Comparison of ENCODE assay signal across 11 mouse cellular contexts in the genomic region with DNA sequence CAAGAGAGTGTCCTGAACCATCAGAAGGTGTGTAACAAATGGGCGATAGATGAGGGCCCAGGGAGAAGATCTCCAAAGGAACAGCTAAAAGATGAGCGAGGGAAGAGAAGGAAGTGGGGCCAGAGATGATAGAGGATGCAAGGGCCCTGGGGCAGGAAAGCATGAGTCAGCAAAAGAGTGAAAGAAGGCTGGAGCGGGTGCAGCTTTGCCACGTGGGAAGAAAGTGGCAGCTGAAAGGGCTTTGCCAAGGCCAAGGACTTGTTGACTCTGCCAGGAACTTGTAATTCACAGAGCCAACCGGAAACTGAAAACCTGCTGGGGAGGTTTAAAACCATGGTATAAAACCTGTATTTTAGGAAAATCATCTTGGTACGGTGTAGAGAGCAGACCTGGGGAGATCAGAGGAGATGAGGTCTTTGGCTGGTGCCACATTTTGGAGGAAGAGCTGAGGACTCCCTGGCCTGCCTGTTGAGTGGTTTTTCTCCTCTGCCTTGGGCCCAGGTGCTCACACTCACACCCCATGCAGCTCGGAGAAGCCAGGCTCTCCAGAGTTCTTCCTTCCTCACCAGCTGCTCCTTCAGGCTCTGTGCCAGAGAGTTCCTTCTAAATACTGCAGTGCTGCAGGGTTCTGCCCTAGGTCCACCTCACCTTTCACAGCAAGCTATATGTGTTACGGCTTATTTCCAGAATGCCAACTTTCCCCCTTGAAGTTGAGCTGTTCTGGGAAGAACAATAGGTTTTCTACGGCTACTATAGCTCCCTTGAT. TPM values are rescaled to one million over a fixed set of nuclear protein-coding genes. Genes with fewer than 3 reads are reported as not detected.
DNase-seq lines count a peak whose midpoint lies in the region; ATAC-seq lines count a peak whose summit lies in the region.
"Had no signal": no experiment of that assay in that cellular context is flagged by ENCODE, and none has a peak within 500 bp of the region (broad histone marks: within the 10 kb centered on the region; RNA-seq: fewer than 3 reads in every experiment).

No protein-coding gene starts in this region.

- no peak overlapping the region for H3K4me3 ChIP-seq in hindbrain, embryonic 16.5 days (ENCODE audit: low read length)
- no peak overlapping the region for H3K4me3 ChIP-seq in hindbrain, embryonic 14.5 days (replicated peaks; ENCODE audit: low read length)
- H3K4me3 ChIP-seq in limb, embryonic 15.5 days, result no peak overlapping the region
- H3K4me3 ChIP-seq: hindbrain, embryonic 15.5 days; midbrain, embryonic 15.5 days had no signal

- no peak for DNase-seq in hindbrain, embryonic 14.5 days (ENCODE audit: low spot score)
- DNase-seq in adrenal gland, postnatal 10 days, result peak; percentile 66
- peak; percentile 61 for DNase-seq in cerebellum, adult 8-10 months
- DNase-seq in frontal cortex, postnatal 14 days (ENCODE audit: low spot score in 2 of 2), result no peak
- DNase-seq in urinary bladder, postnatal 36 days (ENCODE audit: low spot score in 2 of 2), result no peak
- DNase-seq: gastrocnemius, postnatal 14 days; lung, adult 2 months had no signal

- no peaks in the 10 kb centered on the region for H3K9me3 ChIP-seq in hindbrain, embryonic 16.5 days (ENCODE audit: control insufficient read depth, low read length)
- H3K9me3 ChIP-seq in hindbrain, embryonic 14.5 days (ENCODE audit: control insufficient read depth, low read length), result no peaks in the 10 kb centered on the region
- H3K9me3 ChIP-seq in limb, embryonic 15.5 days, result no peaks in the 10 kb centered on the region
- H3K9me3 ChIP-seq: hindbrain, embryonic 15.5 days; midbrain, embryonic 15.5 days had no signal

- no peaks in the 10 kb centered on the region for H3K36me3 ChIP-seq in hindbrain, embryonic 16.5 days (ENCODE audit: control insufficient read depth, insufficient read depth, low read length)
- H3K36me3 ChIP-seq in hindbrain, embryonic 14.5 days (replicated peaks; ENCODE audit: control insufficient read depth, insufficient read depth), result no peaks in the 10 kb centered on the region; the same call in 1 of the 2 replicates
- peaks cover 88% of the 10 kb centered on the region for H3K36me3 ChIP-seq in limb, embryonic 15.5 days
- H3K36me3 ChIP-seq: hindbrain, embryonic 15.5 days; midbrain, embryonic 15.5 days had no signal

- no peaks in the 10 kb centered on the region for H3K4me1 ChIP-seq in hindbrain, embryonic 16.5 days (ENCODE audit: control insufficient read depth, insufficient read depth, low read depth, low read length)
- H3K4me1 ChIP-seq in hindbrain, embryonic 14.5 days (replicated peaks; ENCODE audit: control insufficient read depth, insufficient read depth, low read length), result no peaks in the 10 kb centered on the region
- peaks cover 16% of the 10 kb centered on the region for H3K4me1 ChIP-seq in limb, embryonic 15.5 days
- H3K4me1 ChIP-seq: midbrain, embryonic 15.5 days had no signal

- no peak overlapping the region for H3K4me2 ChIP-seq in hindbrain, embryonic 16.5 days (ENCODE audit: low read length)
- no peak overlapping the region for H3K4me2 ChIP-seq in hindbrain, embryonic 14.5 days (replicated peaks)
- no peak overlapping the region for H3K4me2 ChIP-seq in limb, embryonic 15.5 days
- H3K4me2 ChIP-seq: hindbrain, embryonic 15.5 days; midbrain, embryonic 15.5 days had no signal

- no peak overlapping the region for H3K27ac ChIP-seq in hindbrain, embryonic 16.5 days (ENCODE audit: low read depth, low read length)
- H3K27ac ChIP-seq in hindbrain, embryonic 14.5 days, result no peak overlapping the region
- peak overlapping the region; percentile 67 for H3K27ac ChIP-seq in limb, embryonic 15.5 days
- H3K27ac ChIP-seq: hindbrain, embryonic 15.5 days; midbrain, embryonic 15.5 days had no signal

- ATAC-seq in hindbrain, embryonic 16.5 days, result 0 out of 2 replicates have a peak, but pooled peaks have one; percentile 26
- ATAC-seq in hindbrain, embryonic 14.5 days (ENCODE audit: low FRiP score), result no peak
- ATAC-seq in limb, embryonic 15.5 days (ENCODE audit: insufficient number of reproducible peaks, low FRiP score, low TSS enrichment, low read depth), result no peak
- ATAC-seq: midbrain, embryonic 15.5 days had no signal

- H3K27me3 ChIP-seq in hindbrain, embryonic 16.5 days (replicated peaks; ENCODE audit: control insufficient read depth, insufficient read depth, low read length), result no peaks in the 10 kb centered on the region
- no peaks in the 10 kb centered on the region for H3K27me3 ChIP-seq in hindbrain, embryonic 14.5 days (ENCODE audit: control insufficient read depth, insufficient read depth, low read length)
- H3K27me3 ChIP-seq in limb, embryonic 15.5 days, result no peaks in the 10 kb centered on the region
- H3K27me3 ChIP-seq: hindbrain, embryonic 15.5 days; midbrain, embryonic 15.5 days had no signal

- 70% methylated on average over 9 of the region's 9 CpGs for WGBS in hindbrain, embryonic 16.5 days
- 81% methylated on average over 9 of the region's 9 CpGs for WGBS in hindbrain, embryonic 14.5 days
- 45% methylated on average over 9 of the region's 9 CpGs for WGBS in limb, embryonic 15.5 days

- no peak overlapping the region for H3K9ac ChIP-seq in hindbrain, embryonic 16.5 days (ENCODE audit: low read depth, low read length)
- no peak overlapping the region for H3K9ac ChIP-seq in hindbrain, embryonic 14.5 days
- H3K9ac ChIP-seq in limb, embryonic 15.5 days, result no peak overlapping the region
- H3K9ac ChIP-seq: hindbrain, embryonic 15.5 days; midbrain, embryonic 15.5 days had no signal

RNA-seq across cellular contexts. Expression of a gene that starts 9.3 kb away (rescaled TPM):
- 8.0 and 9.8 TPM in 2 replicates for polyA plus RNA-seq in hindbrain, embryonic 16.5 days (2015; fragmentation: Nextera tagmentation; extraction: Ambion mirVana)
- polyA plus RNA-seq in hindbrain, embryonic 14.5 days (2014; fragmentation: Nextera tagmentation; extraction: Ambion mirVana), result 7.8 and 7.9 TPM in 2 replicates
- 10 to 100 TPM; 15.6 to 18.3 TPM for total RNA-seq in adrenal gland, postnatal 10 days (2021)
- polyA plus RNA-seq in limb, embryonic 15.5 days (2015; fragmentation: Nextera tagmentation; extraction: Ambion mirVana), result 17.0 and 20.7 TPM in 2 replicates

RNA-seq across cellular contexts. Expression of a gene that starts 54.6 kb away (rescaled TPM):
- polyA plus RNA-seq in hindbrain, embryonic 16.5 days (2015; fragmentation: Nextera tagmentation; extraction: Ambion mirVana), result 116 and 117 TPM in 2 replicates
- 131 and 141 TPM in 2 replicates for polyA plus RNA-seq in hindbrain, embryonic 14.5 days (2014; fragmentation: Nextera tagmentation; extraction: Ambion mirVana)
- 100 to 1,000 TPM; 249 to 285 TPM for total RNA-seq in adrenal gland, postnatal 10 days (2021)
- polyA plus RNA-seq in limb, embryonic 15.5 days (2015; fragmentation: Nextera tagmentation; extraction: Ambion mirVana), result 61.5 and 74.7 TPM in 2 replicates

Comparison
In these comparisons a context has a peak if more than half of its experiments do, and no peak if none do; other contexts are left out.
1. DNase-seq: peak in adrenal gland, postnatal 10 days (single experiment) and cerebellum, adult 8-10 months (single experiment); none in hindbrain, embryonic 14.5 days (single experiment), frontal cortex, postnatal 14 days (0 of 2) and urinary bladder, postnatal 36 days (0 of 2).